Mouse (Mus musculus) myocyte (in vitro differentiated cells): ENCODE results near the gene Gpr182. TPM values are rescaled to one million over a fixed set of nuclear protein-coding genes. Genes with fewer than 3 reads are reported as not detected.
A peak's percentile ranks its signal among the peaks of the same experiment; 100 is the strongest.

Experiments used
- H3K27me3 ChIP-seq: one replicate; pipeline ENCODE4 v1.6.1; 2011; ENCODE audit not compliant: control insufficient read depth, insufficient read depth, insufficient read length
- H3K36me3 ChIP-seq: one replicate; pipeline ENCODE4 v1.6.1; 2011; ENCODE audit not compliant: control insufficient read depth, insufficient read depth
- H3K4me2 ChIP-seq: one replicate; pipeline ENCODE4 v1.6.1; 2011; ENCODE audit warnings: low read depth, control low read depth
- H3K4me3 ChIP-seq: one replicate; pipeline ENCODE4 v1.5.1; 2011; ENCODE audit warnings: mild to moderate bottlenecking, control low read depth, moderate library complexity
- H3K79me2 ChIP-seq: one replicate; pipeline ENCODE4 v1.6.1; 2011; ENCODE audit not compliant: control insufficient read depth, insufficient read depth
- H3ac ChIP-seq: one replicate; pipeline ENCODE4 v1.6.1; 2011; ENCODE audit not compliant: control insufficient read depth, insufficient read length
- CEBPB ChIP-seq: IDR thresholded peaks from 2 replicates; pipeline ENCODE4 v1.6.1; 2011; ENCODE audit warnings: mild to moderate bottlenecking, moderate library complexity; ENCODE audit not compliant: poor library complexity, insufficient read depth, severe bottlenecking
- E2F4 ChIP-seq: IDR thresholded peaks from one replicate; pipeline ENCODE4 v1.6.1; 2011; ENCODE audit warnings: mild to moderate bottlenecking, control low read depth, moderate library complexity; ENCODE audit not compliant: insufficient read depth
- MAX ChIP-seq: IDR thresholded peaks from one replicate; pipeline ENCODE4 v1.6.1; 2011; ENCODE audit warnings: low read depth, mild to moderate bottlenecking, control low read depth
- MYOD1 ChIP-seq, 3 experiments: IDR thresholded peaks; one replicate each; pipeline ENCODE4 v1.6.1; 2011; ENCODE audit warnings: control low read depth in 2 of 3, low read depth in 2 of 3, mild to moderate bottlenecking in 2 of 3, moderate library complexity in 1 of 3; ENCODE audit not compliant: insufficient read length in 2 of 3, control insufficient read depth in 1 of 3
- MYOG ChIP-seq, 3 experiments: IDR thresholded peaks; one replicate each; pipeline ENCODE4 v1.6.1; 2011; ENCODE audit warnings: control low read depth in 2 of 3, low read depth in 2 of 3, mild to moderate bottlenecking in 2 of 3; ENCODE audit not compliant: insufficient read length in 2 of 3, control insufficient read depth in 1 of 3, insufficient read depth in 1 of 3
- POLR2A ChIP-seq: IDR thresholded peaks from one replicate; pipeline ENCODE4 v1.6.1; 2011; ENCODE audit warnings: low read depth, mild to moderate bottlenecking, control low read depth, moderate library complexity; ENCODE audit not compliant: insufficient read length
- POLR2AphosphoS2 ChIP-seq: IDR thresholded peaks from one replicate; pipeline ENCODE4 v1.6.1; 2011; ENCODE audit warnings: low read depth, control low read depth; ENCODE audit not compliant: insufficient read length
- REST ChIP-seq: IDR thresholded peaks from one replicate; pipeline ENCODE4 v1.6.1; 2011; ENCODE audit warnings: mild to moderate bottlenecking, control low read depth, moderate library complexity; ENCODE audit not compliant: insufficient read depth, insufficient read length
- SRF ChIP-seq: IDR thresholded peaks from one replicate; pipeline ENCODE4 v1.6.1; 2011; ENCODE audit warnings: low read depth; ENCODE audit not compliant: control insufficient read depth, insufficient read length
- TCF12 ChIP-seq: IDR thresholded peaks from one replicate; pipeline ENCODE4 v1.6.1; 2011; ENCODE audit warnings: mild to moderate bottlenecking, control low read depth; ENCODE audit not compliant: poor library complexity, insufficient read depth, severe bottlenecking
- TCF3 ChIP-seq: IDR thresholded peaks from one replicate; pipeline ENCODE4 v1.6.1; 2011; ENCODE audit warnings: low read depth, control low read depth; ENCODE audit not compliant: insufficient read length
- USF1 ChIP-seq: IDR thresholded peaks from one replicate; pipeline ENCODE4 v1.6.1; 2011; ENCODE audit warnings: low read depth, mild to moderate bottlenecking, control low read depth, moderate library complexity
- polyA plus RNA-seq: library from polyadenylated mRNA; unstranded; fragments of >200 nt; fragmentation: generic; extraction: Trizol; gene quantifications from one replicate; pipeline ENCODE4 v1.2.1, GENCODE M21; 2012; ENCODE audit warnings: missing spikeins

Gpr182 gene
- polyA plus RNA-seq, 1 experiment = 0.11 TPM

DNA sequence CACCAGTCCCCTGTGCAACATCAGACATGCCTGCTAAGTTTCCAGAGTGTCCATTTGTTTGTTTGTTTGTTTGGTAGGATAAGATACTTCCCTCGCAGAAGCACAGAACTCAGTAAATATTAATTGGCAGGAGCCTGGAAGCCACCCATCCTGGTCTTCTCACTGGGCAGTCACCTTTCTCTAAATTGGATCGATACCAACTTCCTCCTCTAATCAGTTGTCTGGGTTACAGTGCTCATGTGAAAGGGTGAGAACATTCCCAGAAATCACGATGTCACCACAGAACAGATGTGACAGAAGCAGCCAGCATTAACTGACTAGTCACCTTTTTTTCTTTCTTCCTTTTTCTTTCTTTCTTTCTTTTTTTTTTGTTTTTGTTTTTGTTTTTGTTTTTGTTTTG, 3.7 kb upstream of the Gpr182 start:
- Histone ChIP-seq H3K79me2 (no peaks in the 10 kb centered on the region), H3K27me3 (no peaks in the 10 kb centered on the region), H3K36me3 (no peaks in the 10 kb centered on the region), H3K4me3 (no peak overlapping the region), H3K4me2 (no peak overlapping the region), H3ac (no peak overlapping the region)
- TF ChIP-seq E2F4 = no peak
- no peak for TF ChIP-seq POLR2A

- Histone ChIP-seq H3K27me3 (no peaks in the 10 kb centered on the region), H3ac (no peak overlapping the region), H3K4me3 (no peak overlapping the region), H3K79me2 (no peaks in the 10 kb centered on the region), H3K4me2 (no peak overlapping the region), H3K36me3 (no peaks in the 10 kb centered on the region)
- TF ChIP-seq POLR2AphosphoS2 = no peak
- TF ChIP-seq SRF = no peak
- TF ChIP-seq CEBPB = no peak
- TF ChIP-seq POLR2A = no peak
- TF ChIP-seq MAX = no peak
- no peak for TF ChIP-seq MYOD1 (IDR thresholded peaks at IDR 0.05; ENCODE audit: control insufficient read depth in 1 of 3, insufficient read length in 2 of 3, low read depth in 2 of 3)
- no peak for TF ChIP-seq TCF3
- TF ChIP-seq E2F4 = no peak
- no peak for TF ChIP-seq TCF12
- no peak for TF ChIP-seq USF1
- TF ChIP-seq REST = no peak
- TF ChIP-seq MYOG (IDR thresholded peaks at IDR 0.05; ENCODE audit: control insufficient read depth in 1 of 3, insufficient read depth in 1 of 3, insufficient read length in 2 of 3, low read depth in 2 of 3) = no peak
Measured at GRCm38 (mm10) chr10:127754566-127755166, 3.1 kb upstream of the Gpr182 start.

DNA sequence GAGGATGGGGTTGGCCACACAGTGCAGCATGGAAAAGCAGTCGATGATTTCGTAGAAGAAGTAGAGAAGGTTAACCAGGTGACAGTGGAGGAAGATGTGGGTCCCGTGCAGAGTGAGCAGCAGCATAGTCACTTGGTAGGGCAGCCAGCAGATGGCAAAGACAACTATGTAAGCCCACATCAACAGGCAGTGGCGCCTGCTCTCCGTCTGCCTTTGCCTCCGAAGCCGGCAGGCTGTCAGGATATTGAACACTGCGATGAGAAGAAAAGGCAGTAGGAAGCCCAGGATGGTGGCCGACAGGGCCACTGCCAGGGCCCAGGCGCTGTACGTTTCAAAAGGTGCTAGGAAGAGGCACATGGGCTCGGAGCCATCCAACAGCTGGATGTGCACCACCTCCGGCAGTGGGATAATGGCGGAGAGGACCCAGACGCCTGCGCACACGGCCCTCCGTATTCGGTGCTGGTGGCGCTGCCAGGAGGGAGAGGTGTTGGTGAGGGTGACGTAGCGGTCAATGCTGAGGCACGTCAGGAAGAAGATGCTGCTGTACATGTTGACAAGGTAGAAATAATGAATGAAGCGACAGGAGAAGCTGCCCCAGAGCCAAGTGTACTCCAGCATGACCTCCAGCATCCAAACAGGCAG, 1.3 kb downstream of the Gpr182 start:
- Histone ChIP-seq H3K4me3 (no peak overlapping the region), H3K79me2 (no peaks in the 10 kb centered on the region), H3K4me2 (no peak overlapping the region), H3K27me3 (no peaks in the 10 kb centered on the region), H3ac (no peak overlapping the region), H3K36me3 (peaks cover 7% of the 10 kb centered on the region)
- no peak for TF ChIP-seq MYOG (IDR thresholded peaks at IDR 0.05; ENCODE audit: control insufficient read depth in 1 of 3, insufficient read depth in 1 of 3, insufficient read length in 2 of 3, low read depth in 2 of 3)

- Histone ChIP-seq H3ac (no peak overlapping the region), H3K4me3 (no peak overlapping the region), H3K36me3 (peaks cover 13% of the 10 kb centered on the region), H3K27me3 (no peaks in the 10 kb centered on the region), H3K79me2 (peaks cover 4% of the 10 kb centered on the region), H3K4me2 (no peak overlapping the region)
- TF ChIP-seq MAX (no peak), MYOG (IDR thresholded peaks at IDR 0.05; ENCODE audit: control insufficient read depth in 1 of 3, insufficient read depth in 1 of 3, insufficient read length in 2 of 3, low read depth in 2 of 3) (peak in 1 of 3 experiments; percentile 13)
Measured at GRCm38 (mm10) chr10:127748847-127749612, 2.5 kb downstream of the Gpr182 start.

GRCm38 (mm10) chr10:127747254-127747653, 4.3 kb downstream of the Gpr182 start:
- H3K36me3 ChIP-seq = peaks cover 13% of the 10 kb centered on the region
- no peak overlapping the region for H3K4me3 ChIP-seq
- TF ChIP-seq REST (no peak), SRF (no peak), MYOD1 (IDR thresholded peaks at IDR 0.05; ENCODE audit: control insufficient read depth in 1 of 3, insufficient read length in 2 of 3, low read depth in 2 of 3) (no peak), USF1 (no peak), POLR2A (no peak), TCF12 (no peak), TCF3 (no peak), E2F4 (no peak), MAX (no peak), MYOG (IDR thresholded peaks at IDR 0.05; ENCODE audit: control insufficient read depth in 1 of 3, insufficient read depth in 1 of 3, insufficient read length in 2 of 3, low read depth in 2 of 3) (no peak), POLR2AphosphoS2 (no peak), CEBPB (no peak)

More at GRCm38 (mm10) chr10:127747254-127747653, 4.3 kb downstream of the Gpr182 start:
- Histone ChIP-seq H3K27me3 (no peaks in the 10 kb centered on the region), H3ac (no peak overlapping the region), H3K4me2 (no peak overlapping the region), H3K79me2 (peaks cover 12% of the 10 kb centered on the region)
